Mouse (Mus musculus) heart, embryonic 12.5 days (tissue): ENCODE results near the gene Fth1. TPM values are rescaled to one million over a fixed set of nuclear protein-coding genes. Genes with fewer than 3 reads are reported as not detected.

Experiments used
- ATAC-seq: fragments of 200-750 bp; cut with Nextera tagmentation; 2 replicates; pipeline ENCODE4 v1.8.0; 2017; ENCODE audit warnings: moderate TSS enrichment, moderate library complexity; ENCODE audit not compliant: insufficient number of reproducible peaks, low FRiP score
- H3K27ac ChIP-seq: fragments of 300-500 bp; sonication (generic); 2 replicates; pipeline ENCODE4 v1.5.1; 2016; ENCODE audit warnings: mild to moderate bottlenecking, moderate library complexity; ENCODE audit not compliant: poor library complexity, severe bottlenecking
- H3K27me3 ChIP-seq: fragments of 300-500 bp; sonication (generic); replicated peaks from 2 replicates; pipeline ENCODE4 v1.6.1; 2016; ENCODE audit warnings: mild to moderate bottlenecking, moderate library complexity
- H3K36me3 ChIP-seq: fragments of 300-500 bp; sonication (generic); 2 replicates; pipeline ENCODE4 v1.6.1; 2016; ENCODE audit warnings: mild to moderate bottlenecking, moderate library complexity
- H3K4me1 ChIP-seq: fragments of 300-500 bp; sonication (generic); replicated peaks from 2 replicates; pipeline ENCODE4 v1.6.1; 2016; ENCODE audit warnings: mild to moderate bottlenecking
- H3K4me2 ChIP-seq: fragments of 300-500 bp; sonication (generic); 2 replicates; pipeline ENCODE4 v1.6.1; 2016; ENCODE audit warnings: mild to moderate bottlenecking, moderate library complexity
- H3K4me3 ChIP-seq: fragments of 300-500 bp; sonication (generic); 2 replicates; pipeline ENCODE4 v1.5.1; 2016; ENCODE audit warnings: mild to moderate bottlenecking
- H3K9ac ChIP-seq: fragments of 300-500 bp; sonication (generic); 2 replicates; pipeline ENCODE4 v1.6.1; 2016; ENCODE audit warnings: mild to moderate bottlenecking, moderate library complexity
- H3K9me3 ChIP-seq: fragments of 300-500 bp; sonication (generic); replicated peaks from 2 replicates; pipeline ENCODE4 v1.6.1; 2016; ENCODE audit warnings: mild to moderate bottlenecking, moderate library complexity
- WGBS: fragments of 180-500 bp; shearing (Covaris S2); methylation state at CpG from one replicate; pipeline ENCODE4 v1.1.7; 2016; 5-methylcytosine and 5-hydroxymethylcytosine counted together
- polyA plus RNA-seq: library from polyadenylated mRNA; unstranded; fragments of >200 nt; fragmentation: Nextera tagmentation; extraction: Ambion mirVana; gene quantifications from 2 replicates; pipeline ENCODE4 v1.2.1, GENCODE M21; 2016

Fth1 gene
- polyA plus RNA-seq, 1 experiment from 2014 or later = 2,412 TPM

DNA sequence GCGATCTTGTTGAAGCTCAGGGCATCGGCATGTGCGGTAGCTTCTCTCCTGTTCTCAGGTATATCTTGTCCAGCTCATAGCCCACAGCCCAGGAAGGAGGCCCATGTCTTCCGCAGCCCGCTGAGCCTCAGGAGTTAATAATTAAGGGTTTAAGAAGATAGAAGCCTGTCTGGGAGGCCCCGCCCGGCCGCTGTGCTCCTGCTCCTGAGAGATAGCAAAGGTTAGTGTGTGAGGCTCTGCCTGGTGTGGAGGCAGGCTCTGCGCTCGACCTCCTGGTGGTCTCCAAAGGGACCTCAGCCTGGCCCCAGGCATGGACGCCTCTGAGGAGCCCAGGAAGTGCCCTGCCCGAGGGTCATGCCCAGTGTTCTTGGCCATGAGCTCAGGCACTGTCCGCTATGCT is 34.4 kb downstream of the Fth1 start:
- ATAC-seq = peak; percentile 34
- no peaks in the 10 kb centered on the region for H3K9me3 ChIP-seq
- no peaks in the 10 kb centered on the region for H3K36me3 ChIP-seq
- peak overlapping the region; percentile 96 for H3K27ac ChIP-seq
- H3K9ac ChIP-seq = peak overlapping the region; percentile 37; the same call in 1 of the 2 replicates
- 46% methylated on average over 13 of the region's 13 CpGs for WGBS
- no peaks in the 10 kb centered on the region for H3K27me3 ChIP-seq
- peak overlapping the region; percentile 25 for H3K4me3 ChIP-seq
- peaks cover 68% of the 10 kb centered on the region for H3K4me1 ChIP-seq
- H3K4me2 ChIP-seq = peak overlapping the region; percentile 96

DNA sequence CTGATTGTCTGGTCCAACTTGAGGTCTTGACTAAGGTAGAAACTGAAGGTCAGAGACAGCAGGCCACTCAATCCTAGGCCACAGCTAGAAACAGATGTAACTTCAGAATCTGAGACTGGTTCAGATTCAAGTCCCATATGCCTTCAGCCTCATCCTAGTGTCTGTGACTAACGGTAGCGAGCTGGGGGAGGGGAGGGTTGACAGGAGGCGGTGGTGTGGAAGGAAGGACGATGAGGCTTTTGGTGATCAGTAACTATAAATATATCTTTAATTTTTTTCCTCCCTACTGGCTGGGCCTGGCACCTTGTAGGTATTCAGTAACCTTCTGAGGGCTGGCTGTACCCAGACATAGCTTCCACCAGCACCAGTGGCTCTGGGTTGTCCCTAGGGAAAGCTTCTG is 35.0 kb downstream of the Fth1 start:
- Histone ChIP-seq H3K9me3 (no peaks in the 10 kb centered on the region), H3K9ac (peak overlapping the region; percentile 51), H3K36me3 (no peaks in the 10 kb centered on the region), H3K27me3 (no peaks in the 10 kb centered on the region), H3K27ac (peak overlapping the region; percentile 96), H3K4me2 (peak overlapping the region; percentile 96), H3K4me3 (peak overlapping the region; percentile 25), H3K4me1 (peaks cover 71% of the 10 kb centered on the region)
- ATAC-seq = no peak
- 37% methylated on average over 4 of the region's 4 CpGs for WGBS

DNA sequence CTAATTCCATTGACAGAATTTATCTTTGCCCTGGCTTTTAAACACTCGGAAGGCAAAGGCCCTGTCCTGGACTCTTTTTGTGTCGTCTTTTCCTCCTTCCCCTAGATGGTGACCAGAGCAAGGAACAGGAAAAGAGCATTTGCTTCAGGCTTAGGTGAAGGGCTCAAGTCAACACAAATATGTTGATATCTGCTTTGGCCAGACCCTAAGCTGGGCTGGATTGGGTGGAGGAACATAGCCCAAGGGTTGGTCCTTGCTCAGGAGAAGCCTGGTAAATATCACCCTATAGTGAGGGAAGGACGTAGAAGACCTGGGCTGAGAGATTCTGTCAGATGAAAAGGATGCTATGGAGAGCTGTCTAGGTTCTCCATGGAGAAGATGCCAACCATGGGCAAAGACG is 35.8 kb downstream of the Fth1 start:
- Histone ChIP-seq H3K4me3 (peak overlapping the region; percentile 25), H3K36me3 (no peaks in the 10 kb centered on the region), H3K9ac (no peak overlapping the region), H3K4me2 (peak overlapping the region; percentile 96; the same call in 1 of the 2 replicates), H3K27me3 (no peaks in the 10 kb centered on the region), H3K9me3 (no peaks in the 10 kb centered on the region), H3K27ac (peak overlapping the region; percentile 96), H3K4me1 (peaks cover 77% of the 10 kb centered on the region)
- WGBS = 60% methylated on average over 4 of the region's 4 CpGs
- no peak for ATAC-seq

DNA sequence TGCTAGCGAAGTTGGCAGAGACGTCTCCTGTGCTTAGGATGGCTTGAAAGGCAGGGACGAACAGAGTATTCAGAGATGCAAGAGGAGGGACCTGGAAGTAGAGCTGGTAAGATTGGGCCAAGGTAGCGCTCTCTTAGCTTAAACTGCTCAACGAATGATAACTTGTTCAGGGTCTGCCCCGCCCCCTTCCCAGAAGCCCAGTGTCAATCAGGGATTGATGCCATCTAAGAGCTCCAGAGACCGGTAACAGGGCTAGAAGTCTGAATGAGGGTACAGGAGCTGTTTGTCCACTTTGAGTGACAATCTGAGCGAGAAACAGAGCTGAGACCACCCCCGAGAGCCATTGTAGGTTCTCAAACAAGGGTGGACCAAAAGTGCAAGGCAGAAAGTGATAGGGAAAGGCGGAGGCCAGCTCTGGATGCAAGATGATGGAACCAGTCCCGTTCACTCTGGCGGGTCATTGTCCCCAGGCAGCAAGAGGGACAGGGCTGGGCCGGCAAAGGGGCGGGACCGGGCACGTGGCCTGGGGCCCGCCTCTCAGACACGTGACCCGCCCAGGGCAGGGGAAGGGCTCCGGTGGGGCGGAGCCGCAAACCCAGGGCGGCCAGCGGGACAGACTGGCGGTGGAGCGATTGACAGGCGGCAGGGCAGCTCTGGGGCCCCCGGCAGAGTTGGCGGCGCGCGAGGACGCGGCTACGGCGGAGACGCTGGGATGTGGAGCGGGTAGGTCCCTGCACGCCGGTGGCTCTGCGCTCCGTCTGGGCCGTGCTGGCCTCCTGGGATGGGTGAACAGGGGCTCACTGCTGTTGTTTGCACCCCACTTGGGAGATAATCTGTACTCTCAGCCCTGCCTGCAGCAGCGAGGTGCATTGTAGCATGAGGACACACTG is 37.5 kb downstream of the Fth1 start:
- peak overlapping the region; percentile 64 for H3K4me3 ChIP-seq
- peaks cover 84% of the 10 kb centered on the region for H3K4me1 ChIP-seq
- H3K36me3 ChIP-seq = no peaks in the 10 kb centered on the region
- peak; percentile 93 for ATAC-seq
- 5% methylated on average over 44 of the region's 44 CpGs for WGBS
- H3K4me2 ChIP-seq = peak overlapping the region; percentile 96
- peak overlapping the region; percentile 87 for H3K9ac ChIP-seq
- no peaks in the 10 kb centered on the region for H3K27me3 ChIP-seq
- peak overlapping the region; percentile 72 for H3K27ac ChIP-seq
- no peaks in the 10 kb centered on the region for H3K9me3 ChIP-seq

DNA sequence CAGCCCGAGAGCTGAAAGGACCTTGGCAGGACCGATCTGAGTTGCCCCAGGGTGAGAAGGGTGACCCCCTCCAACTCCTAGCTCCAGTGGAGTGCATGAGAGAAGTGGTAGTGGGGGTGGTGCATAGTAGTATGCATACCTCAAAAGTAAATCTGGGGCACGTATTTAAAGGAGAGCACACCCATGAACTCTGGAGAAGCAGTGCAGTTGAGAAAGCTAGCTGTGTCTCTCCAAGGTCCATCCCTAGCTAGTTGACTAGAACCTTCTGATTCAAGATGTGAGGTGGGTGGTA is 38.1 kb downstream of the Fth1 start:
- H3K27ac ChIP-seq = peak overlapping the region; percentile 72
- H3K9me3 ChIP-seq = no peaks in the 10 kb centered on the region
- H3K4me1 ChIP-seq = peaks cover 84% of the 10 kb centered on the region
- H3K9ac ChIP-seq = peak overlapping the region; percentile 87
- no peaks in the 10 kb centered on the region for H3K36me3 ChIP-seq
- WGBS = 3% methylated on average over 3 of the region's 3 CpGs
- no peaks in the 10 kb centered on the region for H3K27me3 ChIP-seq
- no peak; the same call in 1 of the 2 replicates for ATAC-seq
- H3K4me3 ChIP-seq = peak overlapping the region; percentile 64
- peak overlapping the region; percentile 96 for H3K4me2 ChIP-seq

DNA sequence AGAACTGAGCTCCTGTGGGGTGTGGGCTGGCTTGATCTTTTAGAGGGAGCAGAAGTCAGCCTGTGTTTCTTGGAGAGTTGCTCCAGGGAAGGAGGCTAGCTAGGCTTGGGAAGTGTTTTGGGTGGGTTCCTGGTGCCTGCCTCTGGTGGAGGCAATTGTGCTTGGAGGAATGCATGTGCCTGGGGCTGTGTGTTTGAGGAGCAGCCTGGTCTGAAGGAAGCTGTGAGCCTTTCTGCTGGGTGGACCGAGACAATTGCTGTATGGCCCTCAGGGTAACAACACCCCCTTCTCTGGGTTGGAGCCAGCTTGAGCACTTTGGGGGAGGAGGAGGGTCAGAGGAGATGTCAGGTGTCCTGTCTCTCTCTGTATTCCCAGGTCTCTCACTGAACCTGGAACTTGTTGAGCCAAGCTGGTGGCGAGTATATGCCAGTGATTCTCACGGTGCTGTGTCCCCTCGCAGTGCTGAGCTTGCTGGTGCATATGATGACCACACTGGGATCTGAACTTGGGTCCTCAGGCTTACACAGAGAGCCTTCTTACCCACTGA is 38.9 kb downstream of the Fth1 start:
- WGBS = 65% methylated on average over 4 of the region's 4 CpGs
- peak overlapping the region; percentile 72; the same call in 1 of the 2 replicates for H3K27ac ChIP-seq

DNA sequence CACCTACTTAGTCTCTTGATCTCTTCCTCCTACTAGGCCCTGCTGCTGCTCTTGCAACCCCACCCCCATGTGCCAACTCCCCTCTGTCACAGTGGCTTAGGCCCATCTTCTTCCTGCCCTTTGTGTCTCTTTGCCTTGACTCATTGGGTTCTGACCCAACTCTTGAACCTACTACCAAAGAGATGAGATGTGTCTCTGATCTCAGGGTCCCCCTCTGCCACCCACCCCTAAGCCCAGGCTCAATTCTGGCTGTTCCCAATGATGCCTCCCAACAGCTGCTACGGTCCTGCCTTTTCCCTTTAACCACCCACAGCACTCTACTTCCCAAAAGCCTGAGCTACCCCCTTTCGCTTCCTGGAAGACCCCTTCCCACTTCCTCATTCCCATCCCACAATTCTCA is 41.6 kb downstream of the Fth1 start:
- 86% methylated on average over 2 of the region's 2 CpGs for WGBS
- ATAC-seq = no peak
- Histone ChIP-seq H3K27me3 (no peaks in the 10 kb centered on the region), H3K36me3 (peaks cover 7% of the 10 kb centered on the region), H3K4me1 (peaks cover 87% of the 10 kb centered on the region), H3K4me3 (no peak overlapping the region), H3K9me3 (no peaks in the 10 kb centered on the region), H3K4me2 (peak overlapping the region; percentile 35; the same call in 1 of the 2 replicates), H3K9ac (no peak overlapping the region), H3K27ac (peak overlapping the region; percentile 88; the same call in 1 of the 2 replicates)

More for the DNA sequence above, 38.9 kb downstream of the Fth1 start:
- ATAC-seq = no peak
- H3K36me3 ChIP-seq = no peaks in the 10 kb centered on the region
- H3K4me2 ChIP-seq = peak overlapping the region; percentile 96
- peak overlapping the region; percentile 64 for H3K4me3 ChIP-seq
- H3K4me1 ChIP-seq = peaks cover 84% of the 10 kb centered on the region
- H3K9me3 ChIP-seq = no peaks in the 10 kb centered on the region
- H3K9ac ChIP-seq = peak overlapping the region; percentile 87
- no peaks in the 10 kb centered on the region for H3K27me3 ChIP-seq

DNA sequence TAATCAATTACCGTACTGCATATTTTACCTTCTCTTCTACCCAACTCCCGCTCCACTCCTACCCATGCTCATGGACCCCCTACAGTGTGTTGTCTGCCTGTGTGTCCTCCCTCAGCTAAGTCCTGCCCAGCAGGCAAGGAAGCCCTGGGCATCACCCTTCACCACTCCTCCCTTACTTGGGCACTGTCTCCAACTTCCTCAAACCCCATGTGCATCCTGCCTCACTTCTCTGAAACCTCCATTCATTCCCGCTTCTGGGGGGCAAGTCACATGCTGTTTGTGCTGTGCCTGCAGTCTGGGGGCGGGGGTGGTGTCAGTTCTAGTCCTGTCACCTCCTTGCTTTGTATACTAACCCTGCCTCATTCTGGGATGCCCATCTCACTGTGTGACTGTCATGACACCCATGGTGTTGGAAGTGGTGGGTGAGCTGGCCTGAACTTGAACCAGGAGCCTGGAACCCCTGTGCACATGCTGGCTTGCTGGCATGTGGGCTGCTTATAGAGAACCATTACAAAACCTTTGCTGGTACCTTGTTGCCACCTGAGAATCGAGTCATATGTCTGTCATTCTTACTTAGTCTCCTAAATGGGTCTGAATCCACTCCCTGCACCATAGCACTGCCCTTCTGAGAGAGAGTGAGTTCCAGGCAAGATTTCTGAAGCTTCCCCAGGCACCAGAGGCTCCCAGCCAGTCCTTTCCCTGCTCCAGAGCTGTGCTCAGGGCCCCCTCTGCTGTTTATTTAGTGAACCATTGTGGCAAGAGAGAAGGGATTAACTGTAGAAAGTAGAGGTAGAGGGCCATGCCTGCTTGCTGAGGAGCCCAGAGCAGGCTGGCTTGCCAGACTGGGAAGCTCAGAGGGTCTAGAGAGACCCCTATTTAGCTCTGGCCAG is 42.3 kb downstream of the Fth1 start:
- H3K4me1 ChIP-seq = peaks cover 81% of the 10 kb centered on the region
- no peaks in the 10 kb centered on the region for H3K9me3 ChIP-seq
- 66% methylated on average over 5 of the region's 5 CpGs for WGBS
- peaks cover 14% of the 10 kb centered on the region for H3K36me3 ChIP-seq
- H3K27me3 ChIP-seq = no peaks in the 10 kb centered on the region
- H3K27ac ChIP-seq = peak overlapping the region; percentile 88
- 0 out of 2 replicates have a peak, but pooled peaks have one; percentile 0 for ATAC-seq
- peak overlapping the region; percentile 16; the same call in 1 of the 2 replicates for H3K9ac ChIP-seq
- H3K4me2 ChIP-seq = peak overlapping the region; percentile 8; the same call in 1 of the 2 replicates
- H3K4me3 ChIP-seq = no peak overlapping the region

DNA sequence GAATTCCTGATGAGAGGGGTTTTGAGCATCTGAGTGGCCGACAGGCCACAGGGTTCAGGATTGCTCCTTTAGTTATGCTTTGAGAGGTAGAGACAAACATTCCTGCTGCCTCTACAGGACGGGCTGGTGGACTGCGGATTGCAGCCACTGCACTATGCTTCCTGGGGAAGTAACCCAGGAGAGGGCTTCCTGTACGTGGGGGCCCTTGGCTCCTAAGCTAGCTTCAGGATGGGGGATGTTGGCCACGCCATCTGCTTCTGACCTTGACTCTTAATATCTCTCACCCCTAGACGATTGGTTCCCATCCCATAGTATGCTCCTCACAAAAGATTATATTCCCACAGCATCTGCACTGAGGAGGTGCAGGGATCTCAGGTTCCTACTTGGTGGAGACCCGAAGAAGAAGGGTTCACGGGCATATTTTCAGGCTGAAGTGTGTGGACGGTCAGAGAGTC is 42.9 kb downstream of the Fth1 start:
- Histone ChIP-seq H3K9me3 (no peaks in the 10 kb centered on the region), H3K4me1 (peaks cover 78% of the 10 kb centered on the region)

DNA sequence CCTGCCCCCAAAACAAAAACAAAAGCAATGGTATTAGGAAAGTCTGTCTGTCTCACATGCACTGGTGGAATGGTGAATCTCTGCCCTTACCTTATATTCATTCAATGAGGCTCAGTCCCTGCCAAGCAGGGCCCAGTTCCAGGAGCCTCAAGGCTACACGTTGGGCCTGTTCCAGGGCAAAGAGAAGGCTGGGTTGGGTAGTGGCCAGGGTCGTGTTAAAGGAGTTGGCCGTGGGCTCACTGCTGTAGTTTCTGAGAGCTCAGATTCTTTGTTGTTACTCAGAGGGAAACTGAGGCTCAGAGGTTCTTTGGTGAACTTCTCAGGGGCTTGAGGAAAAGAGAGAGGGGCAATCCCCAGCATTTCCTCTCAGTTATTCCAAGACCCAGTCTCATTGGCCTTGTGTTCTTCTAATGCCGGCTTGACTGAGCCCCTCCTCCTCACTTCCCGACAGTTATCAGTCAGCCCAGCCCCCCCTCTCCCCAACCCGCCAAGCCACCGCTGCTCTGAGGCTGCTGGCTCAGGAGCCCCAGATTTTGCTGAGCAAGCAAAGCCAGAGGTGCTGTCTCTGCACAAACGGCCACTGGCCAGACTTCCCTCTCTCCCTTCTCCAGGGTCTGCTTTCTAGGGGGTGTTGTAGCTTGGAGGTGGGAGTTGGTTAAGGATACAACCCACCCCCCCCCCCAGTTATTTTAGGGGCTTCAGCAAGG is 44.9 kb downstream of the Fth1 start:
- ATAC-seq = peak; percentile 69
- Histone ChIP-seq H3K4me1 (peaks cover 59% of the 10 kb centered on the region), H3K4me2 (peak overlapping the region; percentile 32), H3K27me3 (no peaks in the 10 kb centered on the region), H3K27ac (peak overlapping the region; percentile 88), H3K36me3 (peaks cover 40% of the 10 kb centered on the region), H3K9me3 (no peaks in the 10 kb centered on the region), H3K9ac (peak overlapping the region; percentile 56), H3K4me3 (no peak overlapping the region)
- 16% methylated on average over 8 of the region's 8 CpGs for WGBS

More for the DNA sequence above, 42.9 kb downstream of the Fth1 start:
- H3K4me3 ChIP-seq = no peak overlapping the region
- H3K27me3 ChIP-seq = no peaks in the 10 kb centered on the region
- peak; percentile 36; the same call in 1 of the 2 replicates for ATAC-seq
- H3K4me2 ChIP-seq = peak overlapping the region; percentile 1
- H3K9ac ChIP-seq = no peak overlapping the region
- 58% methylated on average over 9 of the region's 9 CpGs for WGBS
- H3K36me3 ChIP-seq = peaks cover 21% of the 10 kb centered on the region
- H3K27ac ChIP-seq = peak overlapping the region; percentile 88
